Mouse (Mus musculus): ENCODE data around the gene B3gnt2.

Gene B3gnt2

DNA sequence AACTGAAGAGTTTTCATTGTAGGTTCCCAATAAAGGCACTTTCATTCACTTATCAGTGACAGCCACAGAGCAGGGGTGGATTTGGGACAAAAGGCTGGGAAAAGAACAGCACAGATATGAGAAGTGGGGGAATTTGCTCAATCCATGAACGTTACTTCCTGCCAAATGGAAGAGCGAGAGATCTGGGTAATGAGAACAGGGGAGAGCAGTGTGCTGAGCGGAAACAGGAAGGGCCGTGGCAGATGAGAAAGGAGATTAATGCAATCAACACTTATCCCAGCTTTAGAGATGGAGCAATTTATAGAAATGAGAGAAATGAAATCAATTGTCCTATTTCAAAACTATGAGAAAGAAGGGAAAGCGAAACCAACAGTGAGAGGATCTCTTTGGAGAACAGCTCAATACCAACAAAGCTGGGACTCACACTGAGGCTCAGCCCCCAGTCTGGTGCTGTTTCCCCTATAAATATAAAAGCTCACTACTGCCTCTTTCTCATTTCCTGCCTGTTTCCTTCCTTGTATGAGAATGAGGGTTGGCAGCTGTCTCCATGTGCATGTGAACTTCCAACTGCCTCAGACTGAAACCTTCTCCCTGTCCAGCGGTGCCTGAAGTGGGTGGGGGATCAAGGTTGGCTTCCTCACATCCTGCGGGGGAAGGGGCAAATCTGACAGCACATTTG, 11.0 kb upstream of the B3gnt2 start:
- in situ Hi-C loops (cut with MseI, MboI), result no loop called here

DNA sequence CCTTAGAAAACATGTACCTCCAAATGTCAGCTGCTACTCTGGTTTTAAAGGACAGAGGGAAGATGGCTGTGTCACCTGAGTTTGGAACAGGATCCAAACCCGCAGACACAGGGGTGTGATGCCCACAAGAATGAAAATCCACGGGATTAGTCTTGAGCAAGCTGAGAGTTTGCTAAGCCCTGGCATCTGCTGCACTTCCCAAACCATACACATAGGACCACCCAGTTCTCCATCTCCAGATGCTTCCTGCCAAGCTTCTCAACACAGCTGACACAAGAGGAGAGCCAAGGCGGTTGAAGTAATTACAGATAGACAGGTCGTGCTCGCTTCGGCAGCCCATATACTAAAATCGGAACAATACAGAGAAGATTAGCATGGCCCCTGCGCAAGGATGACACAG, 7.8 kb upstream of the B3gnt2 start:
- in situ Hi-C loops (cut with MseI, MboI), result no loop called here

DNA sequence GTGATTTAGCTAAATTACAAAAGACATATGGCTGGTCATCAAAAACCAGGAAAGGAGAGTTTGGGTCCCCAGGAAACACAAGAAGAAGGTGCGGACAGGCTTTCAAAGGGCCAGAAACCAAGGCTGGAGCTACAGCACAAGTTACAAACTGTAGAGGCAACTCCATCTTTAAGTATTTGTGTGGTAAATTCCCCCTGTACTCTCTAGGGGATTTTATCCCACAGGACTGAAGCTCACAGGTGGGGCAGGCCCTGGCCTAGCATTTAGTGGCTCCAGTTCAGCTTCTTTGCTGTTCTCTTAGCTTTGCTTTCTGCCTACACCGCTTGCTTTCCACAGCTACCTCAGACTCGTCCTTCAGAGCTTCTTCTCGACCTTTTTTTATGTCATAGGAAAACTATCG, 6.9 kb upstream of the B3gnt2 start:
- in situ Hi-C loops (cut with MseI, MboI), result no loop called here

DNA sequence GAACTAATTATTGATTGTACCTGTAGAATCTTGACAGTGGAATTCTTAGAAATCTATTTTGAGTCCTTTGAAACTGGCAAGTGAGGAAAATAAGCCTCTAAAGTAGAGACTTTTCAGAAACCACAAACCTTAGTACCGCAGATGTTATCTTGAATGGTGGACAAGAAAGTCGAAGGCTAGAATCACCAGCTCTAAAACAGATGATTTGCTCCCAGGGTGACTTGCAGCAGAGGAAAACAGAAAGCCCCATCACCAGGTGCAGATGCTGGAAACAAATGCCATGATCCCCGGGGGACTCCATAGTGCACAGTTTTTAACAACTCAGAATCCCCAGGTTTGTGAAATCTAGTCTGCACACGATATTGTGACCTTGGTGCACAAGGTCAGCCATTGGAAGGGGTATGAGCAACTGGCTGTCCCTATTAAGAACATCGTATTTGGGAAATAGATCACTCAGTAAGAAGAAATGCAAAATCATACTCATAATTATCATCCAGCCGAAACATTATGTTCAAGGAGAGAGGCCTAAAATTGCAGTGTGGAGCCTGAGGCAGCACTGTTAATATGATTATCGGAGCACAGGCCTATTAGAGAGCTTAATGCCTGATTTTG, 5.0 kb upstream of the B3gnt2 start:
- in situ Hi-C loops (cut with MseI, MboI), result no loop called here

DNA sequence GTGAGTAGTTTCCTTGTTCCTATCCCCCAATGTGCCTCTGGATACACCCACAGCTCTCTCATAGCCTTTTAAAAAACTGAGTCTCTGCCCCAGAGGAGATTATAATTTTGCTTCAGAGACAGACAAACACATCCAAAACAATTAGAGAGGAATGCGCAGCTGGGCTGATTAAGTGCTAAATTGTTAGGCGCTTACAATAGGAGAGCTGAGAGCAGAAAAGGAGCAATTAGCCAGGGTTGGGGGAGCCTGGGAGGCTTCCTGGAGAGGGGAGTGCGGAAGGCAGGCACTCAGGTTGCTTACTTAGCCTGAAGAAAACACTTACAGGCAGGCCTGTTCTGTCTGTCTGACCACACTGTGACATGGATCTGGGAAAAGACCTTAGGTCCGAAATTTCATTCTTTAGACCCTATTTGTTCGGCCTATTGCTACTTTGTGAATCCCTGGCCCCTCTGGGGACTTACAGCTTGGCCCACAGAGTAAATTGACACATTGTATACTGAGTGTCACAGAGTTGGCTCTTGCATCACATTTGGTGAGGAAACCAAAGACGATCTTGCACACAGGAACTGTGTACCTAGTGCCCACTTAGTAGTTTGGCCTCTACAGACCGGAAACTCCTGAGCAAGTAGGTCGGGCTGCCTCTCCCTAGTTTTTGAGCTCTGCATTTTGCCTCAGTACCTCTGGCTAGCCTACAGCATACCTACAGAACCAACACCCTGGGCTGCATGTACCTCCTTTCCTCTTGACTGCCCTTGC, 3.7 kb upstream of the B3gnt2 start:
- in situ Hi-C loops (cut with MseI, MboI), result no loop called here

DNA sequence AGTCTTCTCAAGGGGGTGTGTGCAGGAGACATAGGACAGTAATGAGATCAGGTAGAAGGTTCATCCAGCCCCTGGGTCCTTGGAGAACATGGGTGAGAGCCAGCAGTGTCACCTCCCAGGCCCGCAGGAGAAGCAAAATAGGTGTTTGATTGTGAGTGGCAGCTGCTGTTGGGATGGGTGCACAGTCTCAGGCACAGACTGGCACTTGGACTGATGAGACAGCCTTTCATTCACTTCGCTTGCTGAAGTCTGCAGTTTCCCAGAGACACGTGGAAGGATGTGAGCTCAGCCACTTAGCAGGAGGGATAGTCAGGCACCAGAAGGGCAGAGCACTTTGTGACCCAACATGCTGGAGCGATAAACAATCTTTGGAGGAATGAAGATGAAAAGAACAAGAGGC, 2.8 kb upstream of the B3gnt2 start:
- in situ Hi-C loops (cut with MseI, MboI), result no loop called here

DNA sequence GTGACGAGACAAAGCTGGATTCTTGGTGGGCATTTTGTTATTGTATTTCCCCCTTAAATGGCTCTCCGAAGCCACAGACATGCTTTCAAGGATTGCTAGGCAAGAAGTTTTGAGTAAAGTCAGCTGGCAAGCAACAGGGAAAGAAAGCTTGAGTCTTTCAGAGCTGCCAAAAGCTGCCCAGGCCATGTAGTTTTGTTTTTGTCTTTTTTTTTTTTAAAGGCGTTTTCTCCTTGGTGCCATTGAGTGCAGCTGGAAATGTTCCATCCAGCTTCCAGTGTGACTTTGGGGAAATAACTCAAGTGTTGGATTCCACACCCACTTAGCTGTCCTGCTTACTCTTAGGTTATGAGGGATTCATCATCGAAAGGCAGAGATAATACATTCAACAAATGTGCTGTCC, 554 bp upstream of the B3gnt2 start:
- in situ Hi-C loops (cut with MseI, MboI), result no loop called here

DNA sequence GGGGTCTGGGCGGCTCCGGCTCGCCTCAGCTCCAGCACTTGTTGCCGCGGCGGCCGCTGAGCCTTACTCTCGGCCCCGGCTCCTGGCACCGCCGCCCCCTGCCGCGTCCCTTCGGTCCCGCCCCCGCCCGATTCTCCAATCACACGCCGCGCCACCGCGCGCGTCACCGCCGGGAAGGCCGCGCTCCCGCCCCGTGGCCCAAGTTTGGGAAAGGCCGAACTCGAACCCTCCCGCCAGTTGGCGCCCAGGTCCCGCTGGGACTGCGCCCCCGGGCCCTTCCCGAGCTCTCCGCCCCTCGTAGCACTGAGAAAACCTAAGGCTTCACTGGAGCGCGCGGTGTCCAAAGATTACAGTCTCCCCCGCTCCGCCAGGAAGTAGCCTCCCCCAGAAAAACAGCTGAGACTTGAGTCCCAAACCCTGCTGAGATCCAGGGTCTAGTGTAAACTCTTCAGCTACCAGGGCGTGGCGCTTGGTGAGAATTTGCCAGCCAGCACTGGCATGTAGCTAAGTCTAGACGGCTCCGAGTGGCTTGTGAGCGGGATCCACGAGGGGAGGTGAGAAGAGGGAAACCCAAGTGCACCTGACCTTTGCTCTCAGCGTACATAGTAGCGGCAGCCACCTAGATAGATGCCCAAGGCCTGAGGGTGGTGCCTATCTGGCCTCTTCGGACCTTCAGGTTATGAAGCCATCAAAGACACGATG, 977 bp downstream of the B3gnt2 start:
- in situ Hi-C loops (cut with MseI, MboI), result no loop called here

DNA sequence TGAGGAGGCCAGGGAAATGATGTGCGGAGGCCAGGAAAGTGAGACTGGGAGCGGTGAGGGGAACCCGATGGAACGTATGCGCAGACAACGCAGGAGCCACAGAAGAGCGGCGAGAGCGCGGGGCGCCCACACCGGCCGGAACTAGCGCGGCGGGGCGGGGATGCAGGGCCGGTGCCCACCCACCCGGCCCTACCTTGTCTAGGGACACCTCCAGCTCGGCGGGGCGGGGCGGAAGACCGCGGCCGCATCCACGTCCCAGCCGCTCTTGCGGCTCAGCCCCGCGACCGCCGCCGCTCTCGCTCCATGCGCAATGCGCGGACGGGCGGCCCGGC, 1.5 kb downstream of the B3gnt2 start:
- in situ Hi-C loops (cut with MseI, MboI), result no loop called here

DNA sequence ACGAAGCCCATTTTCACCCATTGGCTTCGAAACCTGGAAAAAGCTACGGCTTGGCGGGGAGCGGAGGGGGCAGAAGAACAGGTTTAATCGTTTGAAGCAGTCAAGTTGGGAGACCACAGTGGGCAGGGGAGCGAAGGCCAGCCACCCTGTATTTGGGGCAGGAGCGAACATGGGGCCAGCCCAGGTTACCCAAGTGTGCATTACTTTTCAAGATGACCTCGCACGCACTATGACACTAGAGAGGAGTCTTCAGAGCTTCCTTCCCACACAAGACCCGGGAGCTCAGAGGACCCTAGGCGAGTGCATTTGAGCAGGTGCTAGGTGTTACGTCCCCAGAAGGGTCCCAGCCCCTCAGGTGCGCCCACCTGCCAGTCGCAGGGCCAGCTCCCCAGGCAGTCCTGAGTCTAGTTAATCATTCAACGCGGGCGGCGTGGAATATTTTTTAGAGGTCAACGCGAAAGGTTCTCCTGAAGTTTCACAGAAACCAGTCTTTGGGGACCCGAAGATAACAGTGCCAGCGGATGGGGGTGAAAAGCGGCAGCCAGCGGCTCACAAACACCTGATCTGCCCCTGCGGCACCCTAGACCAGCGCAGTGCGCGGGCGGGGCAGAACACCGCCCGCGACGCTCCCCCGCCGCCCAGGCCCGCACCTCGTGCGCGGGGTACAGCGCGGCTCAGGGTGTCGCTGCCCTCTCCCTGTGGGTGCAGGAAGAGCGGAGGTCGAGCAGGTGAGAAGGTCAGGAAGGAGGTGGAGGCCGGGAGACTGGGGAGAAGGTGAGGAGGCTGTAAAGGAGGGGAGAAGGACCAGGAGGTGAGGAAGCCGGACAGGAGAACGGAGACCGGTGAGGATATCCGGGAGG, 2.1 kb downstream of the B3gnt2 start:
- in situ Hi-C loops (cut with MseI, MboI), result no loop called here

DNA sequence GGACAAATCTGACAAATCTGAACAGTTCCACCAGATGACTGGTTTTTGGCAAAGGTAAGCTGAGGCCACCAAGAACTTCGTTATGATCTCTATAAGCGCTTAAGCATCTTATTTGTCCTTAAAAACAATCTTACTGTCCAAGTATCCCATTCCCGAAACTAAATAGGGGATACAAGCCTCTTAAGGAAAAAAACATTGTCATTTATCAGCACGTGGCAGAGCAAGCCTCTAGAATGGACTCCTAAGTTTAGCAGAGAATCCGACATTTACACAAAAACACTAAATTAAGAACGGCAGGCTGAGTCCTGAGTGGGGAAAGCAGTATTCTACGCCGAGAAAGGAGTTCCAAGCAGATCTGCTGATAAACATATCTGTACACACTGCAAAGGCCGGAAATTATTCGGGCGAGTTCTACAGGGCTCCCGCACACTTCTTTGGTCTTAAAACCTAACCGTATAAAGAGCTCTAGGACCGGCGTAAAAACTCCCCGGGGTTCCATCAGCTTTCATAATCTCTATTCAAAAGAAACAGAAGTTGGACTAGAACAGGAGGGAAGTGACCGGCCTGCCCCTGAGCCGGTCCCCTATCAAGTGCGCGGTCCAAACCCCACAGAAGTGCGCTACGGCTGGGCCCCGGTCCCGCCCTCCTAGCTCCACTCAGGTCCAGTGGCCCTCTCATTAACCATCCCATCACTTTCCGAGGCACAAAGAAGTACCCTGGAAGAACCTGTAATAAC, 2.9 kb downstream of the B3gnt2 start:
- in situ Hi-C loops (cut with MseI, MboI), result no loop called here

DNA sequence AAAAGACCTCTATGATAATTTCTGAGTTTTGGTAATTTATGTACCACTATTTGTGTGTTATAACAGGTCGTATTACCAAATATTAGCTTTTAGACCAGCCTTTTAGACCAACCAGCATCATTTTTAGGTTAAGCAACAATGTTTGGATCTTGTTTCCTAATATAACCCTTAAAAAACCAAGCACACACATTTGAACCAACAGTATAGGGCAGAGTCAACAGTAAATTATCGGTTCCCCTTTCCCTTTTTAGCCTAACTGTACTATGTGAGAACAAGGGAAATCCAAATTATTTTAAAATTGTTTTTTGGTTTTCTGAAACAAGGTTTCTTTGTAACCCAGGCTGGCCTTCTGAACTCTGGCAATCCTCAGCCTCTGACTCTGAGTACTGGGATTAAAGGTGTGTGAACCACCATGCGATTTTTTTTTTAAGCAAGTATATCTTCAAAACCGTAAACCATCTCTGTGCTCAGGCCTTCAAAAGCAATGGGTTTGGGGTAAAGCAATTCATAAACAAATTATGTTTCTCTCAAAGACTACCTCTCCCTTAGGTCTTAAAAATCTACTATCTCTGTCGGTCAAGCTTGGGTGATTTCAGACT, 3.6 kb downstream of the B3gnt2 start:
- in situ Hi-C loops (cut with MseI, MboI), result no loop called here

DNA sequence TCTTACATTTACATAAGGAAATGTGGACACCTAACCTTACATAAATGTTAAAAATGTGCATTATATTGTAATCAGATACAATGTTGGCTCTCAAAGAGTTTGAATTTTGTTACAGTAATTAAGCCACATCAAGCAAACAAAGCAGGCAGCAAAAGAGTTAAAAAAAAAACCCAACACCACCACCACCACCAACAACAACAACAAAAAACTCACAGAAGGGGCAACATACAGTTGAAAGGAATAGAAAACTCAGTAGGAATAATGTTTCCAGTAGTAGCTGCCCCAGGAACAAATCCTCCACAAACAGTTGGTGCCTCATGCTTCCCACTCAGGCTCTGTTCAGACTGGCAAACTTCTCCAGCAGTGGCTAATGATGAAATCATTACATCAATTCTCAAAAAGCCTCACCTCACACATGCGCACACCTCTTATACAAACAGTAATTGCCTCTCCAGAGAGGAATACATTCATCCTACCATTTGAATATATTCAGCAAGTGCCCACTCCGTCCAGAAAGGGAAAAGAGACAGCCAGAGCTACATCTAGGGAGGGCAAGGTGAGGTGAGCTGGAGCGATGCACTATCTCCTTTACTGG, 4.3 kb downstream of the B3gnt2 start:
- in situ Hi-C loops (cut with MseI, MboI), result no loop called here

DNA sequence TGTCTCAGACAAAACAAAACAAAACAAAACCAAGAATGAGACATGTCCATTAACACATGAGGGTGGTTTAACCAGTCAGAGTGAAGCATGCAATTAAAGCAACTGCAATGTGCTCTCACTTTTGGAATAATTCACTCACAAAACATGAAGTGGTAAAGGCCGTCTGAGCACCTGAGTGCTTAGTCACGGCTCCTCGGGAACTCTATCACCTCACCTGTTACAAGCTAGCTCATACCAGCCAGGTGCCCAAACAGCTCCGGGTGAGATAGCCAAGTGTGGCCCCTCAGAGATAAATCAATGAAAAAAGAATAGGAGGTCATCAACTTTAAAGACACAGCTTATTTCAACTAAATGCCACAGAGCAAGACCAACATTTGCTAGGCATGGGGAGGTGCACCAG, 6.2 kb downstream of the B3gnt2 start:
- in situ Hi-C loops (cut with MseI, MboI), result no loop called here

DNA sequence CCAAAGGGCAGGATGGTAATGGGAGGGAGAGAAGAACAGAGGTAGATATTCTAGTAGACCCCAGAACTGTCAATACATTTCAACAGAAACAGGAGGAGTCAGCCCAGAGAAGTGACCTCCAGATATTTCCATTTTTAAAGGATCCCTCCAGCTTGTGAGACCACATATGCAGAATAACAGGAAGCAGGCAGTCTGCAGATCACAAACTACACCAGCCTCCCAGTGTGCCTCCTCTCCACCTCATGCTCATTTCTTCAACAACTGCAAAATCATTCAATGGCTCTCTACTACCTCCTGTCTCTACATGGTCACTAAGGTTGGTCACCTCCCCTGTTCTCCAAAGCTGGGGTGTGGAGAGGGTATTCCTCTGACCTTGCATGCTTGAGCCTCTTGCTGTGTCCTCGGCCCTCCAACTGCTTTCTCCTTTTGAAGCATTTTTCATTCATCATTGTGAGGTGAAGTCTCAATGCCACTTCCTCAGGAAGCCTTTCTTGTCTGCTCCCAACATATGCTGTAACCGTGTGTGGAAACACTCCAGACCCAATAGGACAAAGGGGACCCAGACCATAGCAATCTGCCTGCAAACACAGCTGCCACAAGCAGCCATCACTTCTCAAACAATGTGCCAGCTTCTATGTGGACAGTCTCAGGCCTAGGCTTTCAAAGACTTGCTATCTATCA, 7.1 kb downstream of the B3gnt2 start:
- in situ Hi-C loops (cut with MseI, MboI), result no loop called here

DNA sequence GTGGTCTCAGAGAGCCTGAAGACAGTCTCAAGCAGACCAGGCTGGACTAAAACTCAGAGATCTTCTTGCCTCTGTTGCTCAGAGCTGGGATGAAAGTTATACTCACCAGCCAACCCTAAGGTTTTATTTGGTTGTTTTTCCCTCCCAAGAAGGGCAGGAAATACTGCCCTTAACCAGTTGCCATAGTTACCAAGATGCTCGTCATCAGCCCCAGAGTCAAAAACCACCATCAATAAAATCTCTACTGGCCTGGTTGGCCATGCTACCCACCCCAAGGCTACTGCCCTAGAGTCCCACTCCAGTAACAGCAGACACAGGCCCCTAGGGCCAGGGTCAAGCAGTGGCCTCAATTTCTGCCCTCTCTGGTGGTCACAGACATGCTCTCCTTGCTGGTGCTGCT, 8.3 kb downstream of the B3gnt2 start:
- in situ Hi-C loops (cut with MseI, MboI), result no loop called here

DNA sequence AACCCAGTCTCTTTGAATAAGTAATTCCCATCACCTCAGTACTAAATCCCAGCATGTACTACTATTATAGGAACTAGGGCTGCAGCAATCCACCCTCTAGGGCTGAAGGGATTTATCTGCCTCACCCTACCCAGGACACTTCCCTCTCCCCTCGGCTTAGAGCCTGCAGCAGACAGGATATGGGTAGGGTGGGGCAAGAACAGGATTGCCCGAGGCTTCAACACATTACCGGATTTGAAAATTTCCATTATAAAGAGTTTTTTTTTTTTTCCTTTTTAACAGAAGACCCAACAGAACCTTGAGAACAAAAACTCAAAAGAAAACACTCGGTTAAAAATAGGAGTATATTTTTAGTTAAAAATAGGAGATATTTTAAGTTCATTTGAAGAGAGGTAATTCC, 9.3 kb downstream of the B3gnt2 start:
- in situ Hi-C loops (cut with MseI, MboI), result no loop called here

DNA sequence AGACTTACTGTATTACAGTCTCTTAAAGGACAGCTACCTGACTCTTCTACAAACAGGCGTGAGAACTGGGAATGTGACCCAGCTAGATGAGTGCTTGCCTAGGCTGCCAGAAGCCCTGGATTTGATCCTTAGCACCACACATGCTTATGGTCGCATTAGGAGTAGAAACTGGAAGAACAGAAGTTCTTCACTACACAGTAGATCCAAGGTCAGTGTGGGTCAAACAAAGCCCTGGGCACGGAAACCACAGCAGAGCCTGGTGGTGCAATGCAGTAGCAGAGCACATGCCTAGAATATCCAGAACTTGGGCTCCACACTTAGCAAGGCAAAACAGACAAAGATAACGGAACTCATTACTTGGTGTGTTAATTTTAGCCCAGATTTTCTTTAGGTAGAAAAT, 10.7 kb downstream of the B3gnt2 start:
- in situ Hi-C loops (cut with MseI, MboI), result no loop called here

DNA sequence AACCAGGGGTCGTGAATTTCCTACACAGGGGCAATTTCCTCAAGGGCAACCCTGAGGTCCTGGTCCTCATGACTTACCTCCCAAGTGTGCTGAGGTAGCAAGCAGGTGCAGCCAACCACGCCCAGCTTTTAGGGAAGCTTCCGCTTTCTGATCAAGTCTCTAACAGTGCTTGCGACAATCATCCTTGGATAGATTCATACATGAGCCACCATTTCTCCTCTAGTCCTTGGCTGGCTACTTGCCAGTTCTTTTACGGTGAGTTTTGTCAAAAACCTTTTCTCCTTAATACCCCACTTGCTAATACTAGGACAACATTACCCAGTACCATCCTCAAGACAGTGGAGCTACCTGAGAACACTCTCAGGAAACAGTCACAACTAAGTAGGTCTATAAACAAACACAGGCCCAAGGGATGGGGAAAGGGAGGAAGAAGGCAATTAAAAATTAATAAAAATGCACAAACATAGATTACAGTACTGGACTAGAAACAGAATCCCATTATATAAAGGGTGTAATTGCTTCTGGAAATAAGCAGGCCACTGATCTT, 12.0 kb downstream of the B3gnt2 start:
- in situ Hi-C loops (cut with MseI, MboI), result no loop called here
